Mouse (Mus musculus) liver, adult 2 months (tissue): Measurements from ENCODE around the gene Ppp1r37. TPM values are rescaled to one million over a fixed set of nuclear protein-coding genes. Genes with fewer than 3 reads are reported as not detected.

Experiments
- DNase-seq: peaks from one replicate; pipeline ENCODE4 v3.0.0-alpha.2; 2011; ENCODE audit warnings: low read depth, low spot score; ENCODE audit errors: extremely low read depth
- H3K27ac ChIP-seq: fragments of 200-500 bp; replicated peaks from 2 replicates; pipeline ENCODE4 v1.5.1; 2012; ENCODE audit warnings: low read depth, mild to moderate bottlenecking, control low read depth, inconsistent platforms, low read length; ENCODE audit not compliant: insufficient read depth
- H3K27me3 ChIP-seq: fragments of 200-500 bp; 2 replicates; pipeline ENCODE4 v1.6.1; 2012; ENCODE audit warnings: mild to moderate bottlenecking, moderate library complexity, low read length, inconsistent platforms; ENCODE audit not compliant: control insufficient read depth, insufficient read depth
- H3K36me3 ChIP-seq: fragments of 200-500 bp; 2 replicates; pipeline ENCODE4 v1.6.1; 2012; ENCODE audit warnings: low read length, inconsistent platforms; ENCODE audit not compliant: control insufficient read depth, insufficient read depth
- H3K4me1 ChIP-seq: fragments of 200-500 bp; 2 replicates; pipeline ENCODE4 v1.6.1; 2011; ENCODE audit warnings: low read length; ENCODE audit not compliant: control insufficient read depth, insufficient read depth
- H3K4me3 ChIP-seq: fragments of 200-500 bp; 2 replicates; pipeline ENCODE4 v1.5.1; 2011; ENCODE audit warnings: low read depth, mild to moderate bottlenecking, control low read depth, low read length, moderate library complexity; ENCODE audit not compliant: insufficient read depth
- H3K79me2 ChIP-seq: fragments of 200-500 bp; 2 replicates; pipeline ENCODE4 v1.6.1; 2012; ENCODE audit warnings: inconsistent platforms, mild to moderate bottlenecking, low read length, moderate library complexity; ENCODE audit not compliant: control insufficient read depth, insufficient read depth
- H3K9ac ChIP-seq: fragments of 200-500 bp; 2 replicates; pipeline ENCODE4 v1.6.1; 2012; ENCODE audit warnings: low read depth, mild to moderate bottlenecking, control low read depth, inconsistent platforms, low read length
- CTCF ChIP-seq: fragments of 200-500 bp; IDR thresholded peaks from 2 replicates; pipeline ENCODE4 v1.5.1; 2011; ENCODE audit warnings: low read depth, low read length, control low read depth
- POLR2A ChIP-seq: fragments of 200-500 bp; IDR thresholded peaks from 2 replicates; pipeline ENCODE4 v1.6.1; 2011; ENCODE audit warnings: low read length, control low read depth; ENCODE audit not compliant: insufficient read depth; ENCODE audit errors: extremely low read depth
- WGBS: fragments of 180-500 bp; shearing (Covaris S2); methylation state at CpG from one replicate; pipeline ENCODE4 v1.1.7; 2018; 5-methylcytosine and 5-hydroxymethylcytosine counted together
- polyA plus RNA-seq: library from polyadenylated mRNA; depleted of rRNA; stranded (reverse); fragments of >200 nt; gene quantifications from 2 replicates; pipeline ENCODE4 v1.2.3, GENCODE M21; 2012
- total RNA-seq: library from RNA; depleted of rRNA; stranded (reverse); fragments of >200 nt; gene quantifications from 2 replicates; pipeline ENCODE4 v1.2.3, GENCODE M21; 2014

Ppp1r37 gene
- total and polyA plus RNA-seq, 2 experiments = 25.0 to 84.2 TPM

DNA sequence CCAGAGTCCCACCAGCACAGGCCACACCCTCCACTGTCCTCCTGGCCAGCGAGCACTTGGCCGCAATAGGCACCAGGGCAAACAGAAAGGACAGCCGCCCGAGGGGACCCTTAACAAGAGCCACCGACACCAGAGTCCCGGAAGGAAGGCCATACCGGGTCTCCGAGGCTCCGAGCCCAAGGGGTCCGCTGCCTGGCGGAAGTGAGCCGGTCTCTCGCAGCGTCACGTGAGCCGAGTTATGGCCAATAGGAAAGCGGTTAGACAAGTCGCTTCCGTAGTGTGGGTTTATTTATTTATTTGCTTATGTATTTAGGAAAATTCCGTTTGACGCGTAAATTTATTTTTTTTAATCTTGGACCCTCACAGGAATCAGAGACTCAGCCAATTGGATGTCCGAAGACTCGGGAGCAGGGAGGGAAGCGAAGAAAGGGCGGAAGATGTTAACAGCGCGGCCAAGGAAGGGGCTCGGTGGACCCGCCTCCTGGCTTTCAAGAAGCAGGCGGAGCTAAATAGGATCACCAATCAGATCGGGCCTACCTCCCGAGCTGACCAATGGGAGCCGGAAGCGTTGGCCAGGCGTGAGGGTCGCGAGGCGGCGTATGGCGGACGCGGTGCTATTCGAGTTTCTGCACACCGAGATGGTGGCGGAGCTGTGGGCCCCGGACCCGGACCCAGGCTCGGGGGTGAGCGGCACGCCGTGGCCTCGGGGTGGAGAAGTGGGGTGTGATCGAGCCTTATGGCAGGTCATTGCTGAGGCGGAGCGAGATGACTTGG is 54.5 kb downstream of the Ppp1r37 start, which contains the start of the genes Bloc1s3 and Trappc6a:
Gene Bloc1s3 (minus strand): TSS at position 218 of the 774 bp plus-strand sequence.
Gene Trappc6a (plus strand): TSS at position 246 of the 774 bp plus-strand sequence.
- WGBS = under 1% methylated on average over 56 of the region's 56 CpGs
- no peaks in the 10 kb centered on the region for H3K27me3 ChIP-seq
- H3K27ac ChIP-seq = peak within 1 kb of the TSS; percentile 70
- peak; percentile 81 for DNase-seq
- no peaks in the 10 kb centered on the region for H3K36me3 ChIP-seq
- H3K4me3 ChIP-seq = peak within 1 kb of the TSS; percentile 93
- H3K79me2 ChIP-seq = peaks cover 13% of the 10 kb centered on the region; the same call in 1 of the 2 replicates
- H3K4me1 ChIP-seq = peaks cover 8% of the 10 kb centered on the region; the same call in 1 of the 2 replicates
- TF ChIP-seq CTCF (no peak), POLR2A (peak; percentile 48; the same call in 1 of the 2 replicates)
- H3K9ac ChIP-seq = peak within 1 kb of the TSS; percentile 86

DNA sequence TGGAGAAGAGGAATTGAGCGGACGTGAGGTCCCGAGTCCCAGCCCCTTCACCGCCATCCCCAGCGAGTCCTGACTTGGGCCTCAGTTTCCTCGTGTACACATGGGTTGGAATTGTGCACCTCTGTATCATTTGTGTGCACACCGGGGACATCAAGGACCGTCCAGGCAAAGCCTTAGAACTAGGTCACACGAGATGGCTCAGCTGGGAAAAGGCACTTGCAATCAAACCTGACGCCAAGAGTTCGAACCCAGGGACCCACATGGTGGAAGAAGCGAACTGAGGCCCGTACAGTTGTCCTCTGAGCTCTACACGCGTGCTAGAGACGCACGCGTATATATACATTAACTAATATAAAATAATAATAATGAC is 55.3 kb downstream of the Ppp1r37 start:
- WGBS = 19% methylated on average over 18 of the region's 18 CpGs
- H3K9ac ChIP-seq = peak overlapping the region; percentile 15; the same call in 1 of the 2 replicates
- no peak overlapping the region for H3K27ac ChIP-seq
- no peaks in the 10 kb centered on the region for H3K36me3 ChIP-seq
- no peak for TF ChIP-seq POLR2A
- TF ChIP-seq CTCF = no peak
- H3K27me3 ChIP-seq = no peaks in the 10 kb centered on the region
- peaks cover 13% of the 10 kb centered on the region; the same call in 1 of the 2 replicates for H3K79me2 ChIP-seq
- peak overlapping the region; percentile 93 for H3K4me3 ChIP-seq
- H3K4me1 ChIP-seq = peaks cover 8% of the 10 kb centered on the region; the same call in 1 of the 2 replicates
- no peak for DNase-seq

DNA sequence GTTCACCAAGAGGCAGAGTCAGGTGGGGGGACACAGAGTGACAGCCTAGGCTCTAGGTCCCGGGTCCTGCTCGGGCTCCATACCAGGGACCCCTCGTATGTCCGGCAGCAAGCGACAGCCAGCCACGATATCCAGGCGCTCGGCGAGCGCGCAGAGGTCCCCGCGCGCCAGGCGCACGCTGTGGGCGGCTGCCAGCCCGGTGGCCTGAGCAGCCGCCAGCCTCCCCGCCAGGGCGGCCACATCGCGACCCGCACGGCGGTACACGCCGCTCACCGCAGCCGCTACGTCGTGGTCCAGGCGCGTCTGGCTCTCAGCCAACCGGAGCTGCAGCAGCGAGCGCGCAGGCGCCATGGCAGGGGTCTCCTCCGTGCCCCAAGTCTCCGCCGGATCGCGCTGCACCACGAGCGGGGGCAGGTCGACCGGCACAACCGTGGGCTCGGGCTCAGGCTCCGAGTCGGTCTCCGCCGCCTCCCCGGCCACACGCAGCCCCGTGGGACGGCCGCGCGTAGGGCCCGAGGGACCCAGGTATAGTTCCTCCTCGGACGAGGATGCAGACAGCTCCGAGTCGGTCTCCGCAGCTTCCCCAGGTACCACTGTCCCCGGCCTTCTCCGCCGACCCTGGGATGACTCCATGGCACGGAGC is 55.8 kb downstream of the Ppp1r37 start:
- Histone ChIP-seq H3K27ac (no peak overlapping the region), H3K79me2 (peaks cover 13% of the 10 kb centered on the region; the same call in 1 of the 2 replicates), H3K4me1 (peaks cover 8% of the 10 kb centered on the region; the same call in 1 of the 2 replicates), H3K9ac (peak overlapping the region; percentile 15), H3K36me3 (no peaks in the 10 kb centered on the region), H3K4me3 (peak overlapping the region; percentile 93; the same call in 1 of the 2 replicates), H3K27me3 (no peaks in the 10 kb centered on the region)
- no peak for DNase-seq
- whole genome bisulfite sequencing = 53% methylated on average over 71 of the region's 71 CpGs
- TF ChIP-seq POLR2A = no peak
- TF ChIP-seq CTCF = no peak

DNA sequence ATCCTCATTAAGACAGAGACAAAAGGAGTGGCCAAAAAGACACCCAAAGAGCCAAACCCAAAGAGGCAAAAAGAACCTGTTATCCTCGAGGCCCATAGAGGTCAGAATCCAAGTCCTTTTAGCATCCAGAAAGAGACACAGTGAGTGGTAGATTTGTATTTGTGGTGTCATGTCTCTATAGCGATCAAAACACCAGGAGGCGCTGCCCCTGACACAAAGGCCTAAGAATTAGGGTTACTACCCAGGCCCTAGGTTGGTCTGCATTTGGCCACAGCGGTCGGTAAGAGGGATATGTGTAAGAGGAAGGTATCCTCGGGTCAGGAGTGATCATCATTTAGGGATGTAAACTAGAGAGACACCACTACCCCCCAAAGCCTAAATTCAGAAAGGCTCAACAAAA is 56.5 kb downstream of the Ppp1r37 start:
- no peak for DNase-seq
- Histone ChIP-seq H3K4me1 (peaks cover 9% of the 10 kb centered on the region; the same call in 1 of the 2 replicates), H3K27ac (no peak overlapping the region), H3K36me3 (no peaks in the 10 kb centered on the region), H3K79me2 (peaks cover 13% of the 10 kb centered on the region; the same call in 1 of the 2 replicates), H3K4me3 (no peak overlapping the region), H3K27me3 (no peaks in the 10 kb centered on the region), H3K9ac (no peak overlapping the region)
- no peak for TF ChIP-seq CTCF
- no peak for TF ChIP-seq POLR2A
- 76% methylated on average over 6 of the region's 6 CpGs for WGBS

DNA sequence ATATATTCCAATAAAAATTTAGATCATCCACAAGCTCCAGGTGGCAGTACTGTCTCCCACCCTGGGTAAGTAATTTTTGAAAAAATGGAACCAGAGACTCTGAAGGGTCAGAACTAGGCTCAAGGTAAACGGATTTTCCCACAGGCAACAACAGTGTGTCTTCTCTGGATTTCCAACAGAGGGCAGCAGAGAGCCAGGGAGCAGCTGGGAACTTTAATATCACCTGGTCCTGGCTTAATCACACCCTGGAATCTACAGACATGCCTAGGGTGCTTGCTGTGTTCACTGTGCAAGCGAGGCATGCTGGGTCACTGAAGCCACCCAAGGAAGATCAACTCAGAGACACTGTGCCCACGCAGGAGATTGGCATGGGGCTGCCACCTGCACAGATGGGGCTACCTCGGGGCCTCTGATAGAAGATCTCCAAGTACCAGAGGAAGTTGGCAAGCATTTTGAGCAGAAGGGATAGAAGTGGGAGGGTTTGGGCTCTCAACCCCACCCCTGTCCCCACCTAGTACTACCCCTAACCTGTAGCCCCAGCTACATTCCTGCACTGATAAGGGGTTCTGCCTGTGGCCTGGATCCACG is 59.3 kb downstream of the Ppp1r37 start:
- TF ChIP-seq POLR2A (no peak), CTCF (peak; percentile 81)
- Histone ChIP-seq H3K36me3 (no peaks in the 10 kb centered on the region), H3K4me1 (peaks cover 17% of the 10 kb centered on the region), H3K27me3 (no peaks in the 10 kb centered on the region), H3K79me2 (peaks cover 4% of the 10 kb centered on the region; the same call in 1 of the 2 replicates), H3K27ac (no peak overlapping the region), H3K4me3 (no peak overlapping the region), H3K9ac (no peak overlapping the region)
- 43% methylated on average over 5 of the region's 5 CpGs for WGBS
- peak; percentile 48 for DNase-seq
